In genomic region chr10:78756021-78756420, GRCm38 (mm10) we compare ENCODE assay signal across 10 mouse cellular contexts. TPM values are rescaled to one million over a fixed set of nuclear protein-coding genes. Genes with fewer than 3 reads are reported as not detected.
DNase-seq lines count a peak whose midpoint lies in the region; ATAC-seq and TF ChIP-seq lines count a peak whose summit lies in the region.
"Had no signal": no experiment of that assay in that cellular context is flagged by ENCODE, and none has a peak within 500 bp of the region (broad histone marks: within the 10 kb centered on the region; RNA-seq: fewer than 3 reads in every experiment).

No protein-coding gene starts in this region.

- no peak overlapping the region for H3K4me3 ChIP-seq in forebrain, embryonic 11.5 days (ENCODE audit: low read depth, low read length)
- H3K4me3 ChIP-seq in forebrain, embryonic 13.5 days: no peak overlapping the region
- no peak overlapping the region for H3K4me3 ChIP-seq in bone marrow, adult 2 months (replicated peaks; ENCODE audit: control insufficient read depth, low read depth, low read length)
- no peak overlapping the region for H3K4me3 ChIP-seq in testis, adult 2 months (ENCODE audit: control insufficient read depth, low read depth, low read length)
- H3K4me3 ChIP-seq: limb, embryonic 15.5 days; stomach, embryonic 15.5 days had no signal

- H3K4me1 ChIP-seq in forebrain, embryonic 11.5 days (replicated peaks; ENCODE audit: control insufficient read depth, insufficient read depth, low read length): peaks cover 2% of the 10 kb centered on the region; the same call in 1 of the 2 replicates
- H3K4me1 ChIP-seq in forebrain, embryonic 13.5 days: no peaks in the 10 kb centered on the region
- no peaks in the 10 kb centered on the region; the same call in 1 of the 2 replicates for H3K4me1 ChIP-seq in bone marrow, adult 2 months (ENCODE audit: control insufficient read depth, insufficient read depth, low read length)
- H3K4me1 ChIP-seq in testis, adult 2 months (ENCODE audit: control insufficient read depth, insufficient read depth, low read length): peaks cover 7% of the 10 kb centered on the region
- H3K4me1 ChIP-seq: stomach, embryonic 15.5 days had no signal

- no peak overlapping the region for H3K9ac ChIP-seq in forebrain, embryonic 11.5 days (ENCODE audit: low read length)
- no peak overlapping the region for H3K9ac ChIP-seq in forebrain, embryonic 13.5 days
- H3K9ac ChIP-seq: limb, embryonic 15.5 days; stomach, embryonic 15.5 days had no signal

- peak; percentile 82 for DNase-seq in forebrain, embryonic 11.5 days (ENCODE audit: low spot score)
- peak; percentile 44 for DNase-seq in A20 (ENCODE audit: low read depth, low spot score)
- peak; percentile 40 for DNase-seq in fibroblast of lung, adult 2 months (ENCODE audit: low read depth)
- peak; percentile 86 to 87 for DNase-seq in kidney, postnatal 4 days
- peak; percentile 79 for DNase-seq in lung, postnatal 10 days

- 34% methylated on average over 6 of the region's 6 CpGs for WGBS in forebrain, embryonic 11.5 days
- WGBS in forebrain, embryonic 13.5 days: 30% methylated on average over 6 of the region's 6 CpGs
- 40% methylated on average over 6 of the region's 6 CpGs for WGBS in bone marrow, adult 2 months

- H3K27me3 ChIP-seq in forebrain, embryonic 11.5 days (ENCODE audit: control insufficient read depth, insufficient read depth, low read length): 0 out of 2 replicates have a peak, but pooled peaks cover 2% of the 10 kb centered on the region
- H3K27me3 ChIP-seq in forebrain, embryonic 13.5 days: no peaks in the 10 kb centered on the region
- no peaks in the 10 kb centered on the region for H3K27me3 ChIP-seq in testis, adult 2 months (ENCODE audit: control insufficient read depth, insufficient read depth, low read length)
- H3K27me3 ChIP-seq: limb, embryonic 15.5 days; stomach, embryonic 15.5 days had no signal

- no peaks in the 10 kb centered on the region for H3K36me3 ChIP-seq in forebrain, embryonic 11.5 days (ENCODE audit: control insufficient read depth, insufficient read depth, low read length)
- H3K36me3 ChIP-seq in forebrain, embryonic 13.5 days (ENCODE audit: poor library complexity, severe bottlenecking): no peaks in the 10 kb centered on the region
- H3K36me3 ChIP-seq in testis, adult 2 months (ENCODE audit: control insufficient read depth, insufficient read depth, low read length): no peaks in the 10 kb centered on the region
- H3K36me3 ChIP-seq: limb, embryonic 15.5 days; stomach, embryonic 15.5 days had no signal

- no peak overlapping the region for H3K27ac ChIP-seq in forebrain, embryonic 11.5 days (ENCODE audit: low read depth, low read length)
- H3K27ac ChIP-seq in forebrain, embryonic 13.5 days: no peak overlapping the region
- H3K27ac ChIP-seq in bone marrow, adult 2 months (ENCODE audit: control insufficient read depth, insufficient read depth, low read depth, low read length, poor library complexity): no peak overlapping the region
- H3K27ac ChIP-seq in testis, adult 2 months (ENCODE audit: control insufficient read depth, insufficient read depth, low read depth, low read length): no peak overlapping the region
- H3K27ac ChIP-seq: limb, embryonic 15.5 days; stomach, embryonic 15.5 days had no signal

- no peak for ATAC-seq in forebrain, embryonic 11.5 days (replicated peaks; ENCODE audit: low FRiP score)
- no peak for ATAC-seq in forebrain, embryonic 13.5 days

- no peak for TF ChIP-seq POLR2A in bone marrow, adult 2 months (IDR thresholded peaks at IDR 0.05; ENCODE audit: borderline replicate concordance, control insufficient read depth, low read depth, low read length)
- no peak for TF ChIP-seq POLR2A in testis, adult 2 months (IDR thresholded peaks at IDR 0.05; ENCODE audit: control insufficient read depth, low read depth, low read length)

- no peaks in the 10 kb centered on the region for H3K9me3 ChIP-seq in forebrain, embryonic 11.5 days (ENCODE audit: control insufficient read depth, low read length)
- H3K9me3 ChIP-seq in forebrain, embryonic 13.5 days (replicated peaks): no peaks in the 10 kb centered on the region
- H3K9me3 ChIP-seq: limb, embryonic 15.5 days; stomach, embryonic 15.5 days had no signal

- peak; percentile 64 for TF ChIP-seq CTCF in bone marrow, adult 2 months (IDR thresholded peaks at IDR 0.05; ENCODE audit: control insufficient read depth, insufficient read depth, low read length)
- TF ChIP-seq CTCF in testis, adult 2 months (IDR thresholded peaks at IDR 0.05; ENCODE audit: control insufficient read depth, insufficient read depth, insufficient replicate concordance, low read depth, low read length): peak; percentile 42; the same call in 1 of the 2 replicates

- H3K4me2 ChIP-seq in forebrain, embryonic 11.5 days (ENCODE audit: low read depth, low read length, severe bottlenecking): no peak overlapping the region
- no peak overlapping the region for H3K4me2 ChIP-seq in forebrain, embryonic 13.5 days
- H3K4me2 ChIP-seq: limb, embryonic 15.5 days; stomach, embryonic 15.5 days had no signal

RNA-seq across cellular contexts. Expression of gene Ccdc105, which starts 3.2 kb away (rescaled TPM):
- 0.15 and 0.20 TPM in 2 replicates for polyA plus RNA-seq in forebrain, embryonic 11.5 days (2014; fragmentation: Nextera tagmentation; extraction: Ambion mirVana)
- polyA plus RNA-seq in forebrain, embryonic 13.5 days (2015; fragmentation: Nextera tagmentation; extraction: Ambion mirVana): 0.13 and 0.21 TPM in 2 replicates
- not detected in 2 replicates for polyA plus RNA-seq in bone marrow, adult 2 months (2011; ENCODE audit: insufficient read depth, insufficient read length, low replicate concordance, missing spikeins)
- 93.9 and 119 TPM in 2 replicates for polyA plus RNA-seq in testis, adult 2 months (2012; rRNA removed)
- polyA plus RNA-seq: stomach, embryonic 15.5 days had no signal

RNA-seq across cellular contexts. Expression of gene Slc1a6, which starts 24.3 kb away (rescaled TPM):
- 1.4 and 1.5 TPM in 2 replicates for polyA plus RNA-seq in forebrain, embryonic 11.5 days (2014; fragmentation: Nextera tagmentation; extraction: Ambion mirVana)
- polyA plus RNA-seq in forebrain, embryonic 13.5 days (2015; fragmentation: Nextera tagmentation; extraction: Ambion mirVana): 1.2 and 2.2 TPM in 2 replicates
- 1.2 TPM in 1 of 2 replicates, not detected in the other for polyA plus RNA-seq in bone marrow, adult 2 months (2011; ENCODE audit: insufficient read depth, insufficient read length, low replicate concordance, missing spikeins)
- 0.65 and 0.85 TPM in 2 replicates for polyA plus RNA-seq in testis, adult 2 months (2012; rRNA removed)

RNA-seq across cellular contexts. Expression of gene Casp14, which starts 37.9 kb away (rescaled TPM):
- not detected in 2 replicates for polyA plus RNA-seq in forebrain, embryonic 11.5 days (2014; fragmentation: Nextera tagmentation; extraction: Ambion mirVana)
- not detected in 2 replicates for polyA plus RNA-seq in forebrain, embryonic 13.5 days (2015; fragmentation: Nextera tagmentation; extraction: Ambion mirVana)
- not detected in 2 replicates for polyA plus RNA-seq in bone marrow, adult 2 months (2011; ENCODE audit: insufficient read depth, insufficient read length, low replicate concordance, missing spikeins)
- polyA plus RNA-seq in testis, adult 2 months (2012; rRNA removed): not detected in 2 replicates

Comparison
In these comparisons a context has a peak if more than half of its experiments do, and no peak if none do; other contexts are left out.
1. RNA of gene Ccdc105, which starts 3.2 kb away (polyA plus RNA-seq): 93.9 to 119 TPM in testis, adult 2 months; 0.15 to 0.20 TPM in forebrain, embryonic 11.5 days, 0.13 to 0.21 TPM in forebrain, embryonic 13.5 days and not detected in bone marrow, adult 2 months; every median in the first group is over 10 times any median in the second.
2. Peak in every context shown above with its lines, with median percentiles within 50 percentile points of each other: DNase-seq.